Mouse (Mus musculus) urinary bladder, postnatal 25 days (tissue): ENCODE measurements around the gene Emcn.

Experiments used
- DNase-seq: peaks from one replicate; pipeline ENCODE4 v3.0.0; 2022; ENCODE audit warnings: low spot score

Gene Emcn

DNA sequence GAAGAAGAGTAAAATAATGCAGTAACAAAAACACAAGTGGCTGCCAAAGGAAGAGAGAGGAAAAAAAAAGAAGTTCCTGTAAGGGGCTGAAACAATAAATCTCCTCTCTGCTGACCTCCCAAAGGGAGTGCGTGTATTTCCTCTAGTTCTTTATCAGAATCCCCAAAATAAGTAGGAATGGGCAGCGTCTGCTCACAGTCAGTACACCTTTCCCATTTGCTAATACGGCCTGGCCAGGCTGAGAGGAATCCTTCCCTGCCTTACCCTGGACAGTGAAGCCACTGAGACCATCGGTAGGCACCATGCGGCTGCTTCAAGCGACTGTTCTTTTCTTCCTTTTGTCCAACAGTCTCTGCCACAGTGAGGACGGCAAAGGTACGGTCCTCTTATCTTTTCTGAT lies at the start of gene Emcn:
Gene Emcn (plus strand): TSS at position 130 of the 400 bp plus-strand sequence.
- DNase-seq = no peak

DNA sequence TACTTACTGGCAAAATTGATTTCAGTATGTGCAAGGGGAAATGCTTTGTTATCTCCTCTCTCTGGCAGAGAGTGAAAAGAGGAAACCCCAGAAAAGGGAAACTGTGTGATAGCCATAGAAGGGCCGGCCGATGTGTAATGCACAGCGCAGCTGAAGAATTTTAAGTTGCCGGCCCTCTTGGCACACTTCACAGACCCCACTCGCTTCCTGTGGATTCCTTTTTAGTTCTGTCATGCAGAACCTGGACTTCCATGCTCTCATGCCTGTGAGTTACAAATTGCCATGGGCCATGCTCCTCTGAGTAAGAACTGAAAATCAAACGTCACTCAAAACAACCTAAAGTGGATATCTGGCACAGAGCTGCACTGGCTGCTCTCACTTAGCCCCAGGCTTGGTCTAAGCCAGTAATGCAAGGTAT lies 47.7 kb upstream of the Emcn start:
- DNase-seq = no peak

DNA sequence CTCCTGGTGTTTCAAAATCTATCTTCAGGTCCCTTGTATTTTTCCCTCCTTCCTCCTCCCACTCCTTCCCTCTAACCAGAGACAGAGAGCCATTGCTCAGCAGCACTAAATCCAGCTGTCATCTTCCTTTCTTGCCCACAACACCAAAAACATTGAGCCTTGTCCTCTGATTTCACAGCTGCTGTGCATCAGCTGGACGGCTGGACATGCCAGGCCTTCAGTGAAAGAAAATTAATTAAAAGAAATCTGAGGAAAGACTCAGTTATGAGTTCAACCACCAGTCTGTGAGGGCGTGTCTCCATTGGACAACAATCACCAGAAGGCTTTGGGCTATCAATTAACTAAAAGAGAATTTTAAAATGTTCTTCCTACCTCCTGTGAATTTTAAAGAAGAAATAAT lies 42.6 kb upstream of the Emcn start:
- no peak for DNase-seq

DNA sequence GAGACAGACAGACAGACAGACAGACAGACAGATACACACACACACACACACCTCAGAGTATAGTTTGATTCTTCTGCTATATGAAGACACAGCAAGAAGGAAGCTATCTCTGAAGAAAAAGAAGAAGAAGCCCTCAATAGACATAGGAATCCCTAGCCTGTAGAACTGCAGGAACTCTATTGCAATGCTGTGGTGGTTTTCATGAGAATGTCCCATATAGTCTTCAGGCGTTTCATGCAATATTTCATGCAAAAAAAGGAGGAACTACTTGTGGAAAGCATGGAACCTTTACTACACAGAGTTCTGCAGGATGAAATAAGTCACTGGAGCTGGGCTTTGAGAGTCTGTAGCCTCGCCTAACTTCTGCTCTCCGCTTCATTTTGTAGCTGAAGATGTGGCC lies 40.7 kb upstream of the Emcn start:
- DNase-seq = no peak

DNA sequence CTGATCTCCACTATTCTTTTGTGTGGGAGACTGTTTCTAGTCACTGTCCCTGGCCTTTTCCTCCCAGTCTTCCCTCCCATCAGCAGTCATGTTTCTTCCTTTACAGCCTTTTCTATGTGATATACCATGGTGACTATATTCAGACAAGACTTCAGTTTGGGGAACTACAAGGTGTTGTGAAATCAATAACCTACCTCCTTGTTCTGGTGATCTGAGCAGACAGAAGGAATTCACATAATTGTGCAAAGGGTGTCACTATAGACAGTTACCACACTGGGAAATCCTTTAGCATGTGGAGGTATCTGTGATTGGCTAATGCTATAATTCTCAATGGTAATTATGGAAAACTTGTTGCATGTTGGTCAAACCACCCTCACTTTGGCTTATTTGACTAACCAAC lies 39.7 kb upstream of the Emcn start:
- no peak for DNase-seq

DNA sequence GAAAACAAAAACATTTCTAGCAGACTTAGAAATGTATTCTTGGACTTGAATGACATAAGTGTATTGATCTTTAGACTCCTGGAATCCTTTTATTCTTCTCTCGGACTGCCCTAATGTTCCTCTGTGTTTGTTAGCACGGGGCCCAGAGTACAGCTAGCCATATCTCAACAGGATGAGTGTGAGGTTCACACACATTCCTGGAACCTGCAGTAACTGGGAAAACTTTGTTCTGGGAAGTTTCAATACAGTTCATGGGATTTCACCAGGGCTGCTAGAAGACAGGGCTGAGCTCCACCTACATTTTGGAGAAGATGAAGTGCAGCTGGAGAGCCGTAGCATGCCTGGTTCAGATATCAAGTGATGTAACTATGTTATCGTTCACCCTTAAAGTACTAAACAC lies 38.1 kb upstream of the Emcn start:
- no peak for DNase-seq

DNA sequence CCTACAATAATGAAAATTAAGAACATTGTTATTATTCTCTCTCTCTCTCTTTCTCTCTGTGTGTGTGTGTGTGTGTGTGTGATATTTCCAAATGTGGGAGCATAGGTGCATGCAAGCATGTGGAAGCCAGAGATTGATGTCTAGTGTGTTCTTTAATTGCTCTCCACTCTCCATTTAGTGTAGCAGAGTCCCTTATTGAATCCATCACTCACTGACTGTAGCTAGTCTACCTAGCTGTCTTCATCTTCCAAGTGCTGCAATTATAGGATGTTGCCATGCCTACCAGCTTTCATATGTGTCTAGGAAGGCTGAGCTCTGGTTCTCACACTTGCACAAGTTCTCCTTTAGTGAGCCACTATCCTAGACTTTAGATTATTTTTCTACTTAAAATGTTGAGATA lies 30.9 kb upstream of the Emcn start:
- DNase-seq = no peak

DNA sequence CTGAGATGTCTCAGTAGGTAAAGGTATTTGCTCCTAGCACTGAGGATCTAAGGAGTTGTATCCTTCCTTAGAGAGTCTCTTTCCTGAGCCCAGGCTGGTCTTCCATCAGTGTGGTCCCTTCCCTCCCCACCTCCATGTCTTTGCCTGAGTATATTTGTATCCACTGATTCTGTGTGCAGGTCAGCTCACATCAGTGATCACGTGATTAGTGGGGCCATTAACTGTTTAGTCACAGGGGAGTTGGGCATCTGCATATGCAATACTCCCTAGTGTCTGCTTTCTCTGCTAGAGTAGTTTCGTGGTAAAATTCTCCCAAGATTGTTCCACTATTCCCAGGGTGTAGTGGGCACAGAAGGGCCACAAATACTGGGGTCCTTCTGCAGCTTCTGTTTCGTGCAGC lies 28.3 kb upstream of the Emcn start:
- DNase-seq = no peak

DNA sequence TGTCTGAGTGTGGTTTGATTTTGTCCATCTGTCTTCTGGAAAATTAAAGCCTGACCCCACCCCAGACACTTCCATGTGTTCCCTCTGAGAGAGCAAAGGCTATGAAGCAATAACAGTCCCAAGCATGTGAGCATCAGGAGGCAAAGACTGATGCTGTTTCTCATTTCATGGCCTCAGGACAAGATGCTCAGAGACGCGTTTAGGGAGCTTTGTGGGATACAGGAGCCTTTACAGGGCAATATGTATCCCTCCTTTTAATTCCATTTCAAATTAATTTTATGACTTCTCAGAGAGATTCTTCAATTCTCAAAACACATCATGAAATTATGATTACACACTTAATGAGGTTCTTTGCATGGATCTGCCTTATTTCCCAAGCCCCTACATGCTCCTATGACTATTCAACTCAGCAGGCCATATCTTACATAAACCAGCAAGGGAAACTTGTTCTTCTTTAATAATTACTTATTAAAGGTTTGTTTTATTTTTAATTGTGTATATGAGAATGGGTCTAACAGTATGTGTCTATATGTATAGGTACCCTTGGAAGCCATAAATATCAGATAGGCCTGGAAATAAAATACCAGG lies 27.0 kb upstream of the Emcn start:
- no peak for DNase-seq

DNA sequence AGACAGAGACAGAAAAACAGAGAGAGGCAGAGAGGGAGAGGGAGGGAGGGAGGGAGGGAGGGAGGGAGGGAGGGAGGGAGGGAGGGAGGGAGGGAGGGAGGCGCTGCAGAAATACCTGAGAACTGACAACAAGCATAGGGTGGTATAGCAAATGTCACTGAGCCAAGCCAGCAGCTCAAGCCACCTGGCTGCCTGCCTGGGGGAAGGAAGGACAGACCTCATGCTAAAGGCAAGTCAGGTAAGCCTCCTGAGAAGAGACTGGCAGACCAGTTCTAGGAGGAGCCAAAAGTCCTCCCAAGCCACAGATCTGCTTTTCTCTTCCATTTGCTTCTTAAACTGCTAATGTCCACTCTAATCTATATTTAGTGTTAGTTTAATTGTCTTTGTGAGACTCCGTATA lies 22.5 kb upstream of the Emcn start:
- no peak for DNase-seq

DNA sequence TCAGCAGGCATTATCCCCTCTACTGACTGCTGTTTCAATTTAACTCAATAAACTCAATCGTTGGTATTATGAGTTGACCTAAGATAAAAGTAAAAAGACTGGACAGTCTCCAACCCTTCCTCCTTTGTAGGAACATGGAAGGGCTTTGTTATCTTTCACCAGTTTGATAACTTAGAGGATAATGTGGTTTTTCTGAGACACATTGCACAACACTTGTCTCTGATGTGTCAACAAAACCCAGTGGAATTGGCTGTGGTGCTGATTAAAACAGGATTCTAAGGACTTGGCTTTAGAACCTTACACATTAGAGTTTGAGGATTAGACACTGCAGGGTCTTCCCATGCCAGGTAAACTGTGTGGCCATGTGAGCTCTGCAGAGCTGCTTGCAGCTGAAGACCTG lies 20.9 kb upstream of the Emcn start:
- no peak for DNase-seq

DNA sequence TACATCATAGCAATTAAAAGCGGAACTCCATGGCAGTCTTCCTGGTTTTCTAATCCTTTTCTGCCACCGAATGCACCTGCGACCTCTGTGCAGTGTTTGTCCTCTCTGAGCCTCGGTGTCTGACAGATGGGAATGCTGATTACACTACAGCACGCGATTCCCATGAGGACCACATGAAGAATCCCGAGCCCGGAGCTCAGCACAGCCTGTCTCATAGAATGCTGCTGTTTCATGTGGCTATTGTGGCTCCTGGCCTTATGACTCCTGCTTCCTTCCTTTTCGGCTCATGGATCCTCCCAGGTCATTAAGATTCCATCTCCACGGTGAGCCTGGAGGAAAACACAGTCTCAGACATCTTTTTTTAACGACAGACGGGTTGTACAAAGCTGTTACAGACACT lies 18.6 kb upstream of the Emcn start:
- DNase-seq = no peak

DNA sequence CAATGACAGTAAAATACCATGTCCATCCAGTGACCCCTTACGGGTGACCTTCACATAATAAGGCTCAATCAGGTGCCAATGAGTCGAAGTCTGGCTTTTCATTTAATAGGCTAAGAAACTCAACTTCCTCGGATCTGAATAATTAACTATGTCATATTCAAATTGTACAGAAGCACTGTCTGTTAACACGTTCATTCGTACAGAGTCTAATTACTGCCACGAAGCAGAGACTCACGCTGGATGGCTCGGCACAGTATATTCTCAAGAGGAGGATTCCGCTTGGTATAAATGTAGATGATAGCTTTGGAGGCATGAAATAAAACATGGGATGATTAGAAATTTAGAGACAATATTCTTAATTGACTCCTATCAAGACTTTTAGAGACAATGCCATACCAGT lies 11.0 kb upstream of the Emcn start:
- DNase-seq = no peak

DNA sequence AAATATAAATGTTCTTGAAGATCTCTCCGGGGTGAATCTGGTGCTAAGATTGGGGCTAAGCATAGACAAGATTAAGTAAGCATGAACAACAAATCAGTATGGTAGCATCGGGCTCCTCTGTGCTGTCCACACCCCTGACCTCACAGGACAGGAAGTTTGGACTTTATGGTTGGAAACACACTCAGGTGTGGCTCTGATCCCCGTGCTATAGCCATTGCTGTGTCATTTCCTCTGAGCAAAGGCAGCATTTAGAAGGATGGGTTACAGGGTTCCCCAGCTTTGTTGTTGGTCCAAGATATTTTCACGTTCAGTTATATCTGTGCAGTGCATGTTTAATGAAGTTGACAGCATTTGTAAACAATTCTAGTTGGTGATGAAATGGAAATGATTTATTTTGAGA lies 9.9 kb upstream of the Emcn start:
- DNase-seq = no peak

DNA sequence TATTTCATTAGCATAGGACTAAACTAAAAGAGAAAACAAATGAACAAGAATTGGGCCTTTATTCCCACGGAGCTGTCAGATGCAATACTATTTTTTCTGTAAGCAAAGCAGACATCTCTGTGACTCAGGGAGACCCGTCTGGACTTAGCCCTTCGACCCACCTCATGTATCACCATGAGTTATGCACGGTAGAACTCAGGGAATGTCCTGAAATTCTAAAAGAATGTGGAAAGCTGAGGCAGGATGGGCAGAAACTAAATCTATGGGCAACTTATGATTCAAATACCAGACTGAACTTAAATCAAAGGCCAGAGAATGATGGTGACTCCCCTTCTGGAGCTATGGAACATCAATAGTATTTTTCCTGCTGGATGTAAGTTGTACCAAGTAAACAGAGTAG lies 8.3 kb upstream of the Emcn start:
- no peak for DNase-seq

DNA sequence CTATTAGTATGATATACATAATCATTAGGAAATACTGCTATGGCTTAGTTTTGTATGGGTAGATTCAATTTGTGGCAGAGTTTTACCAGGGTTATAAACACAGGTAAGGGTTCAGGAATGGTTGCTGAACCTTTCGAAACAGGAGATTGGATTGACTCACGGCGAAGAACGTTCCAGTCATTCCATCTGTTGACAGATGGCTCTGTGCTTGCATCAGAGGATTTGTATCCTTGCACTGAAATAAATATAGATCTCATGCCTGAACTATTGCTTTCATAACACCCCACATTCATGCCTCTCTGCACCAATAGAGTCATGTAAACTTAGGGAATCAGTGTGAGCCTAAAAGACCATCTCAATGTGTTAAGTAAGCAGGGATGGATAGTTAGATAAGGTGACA lies 4.9 kb upstream of the Emcn start:
- DNase-seq = no peak

DNA sequence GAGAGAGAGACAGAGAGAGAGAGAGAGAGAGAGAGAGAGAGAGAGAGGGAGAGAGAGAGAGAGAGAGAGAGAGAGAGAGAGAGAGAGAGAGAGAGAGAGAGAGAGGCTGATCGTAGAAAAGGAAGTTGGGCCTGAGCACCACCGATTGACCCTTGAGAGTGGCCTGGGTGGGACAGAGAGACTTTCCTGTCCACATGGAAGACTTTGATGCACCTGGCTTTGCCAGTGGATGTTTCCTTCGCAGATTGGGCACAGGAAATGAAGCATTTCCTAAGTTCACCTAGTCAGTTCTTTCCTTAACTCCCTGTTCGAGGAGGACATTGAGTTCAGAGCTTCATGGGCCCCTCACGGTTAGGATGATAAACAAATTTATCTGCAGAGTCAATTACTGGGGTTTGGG lies 2.6 kb downstream of the Emcn start:
- DNase-seq = no peak

DNA sequence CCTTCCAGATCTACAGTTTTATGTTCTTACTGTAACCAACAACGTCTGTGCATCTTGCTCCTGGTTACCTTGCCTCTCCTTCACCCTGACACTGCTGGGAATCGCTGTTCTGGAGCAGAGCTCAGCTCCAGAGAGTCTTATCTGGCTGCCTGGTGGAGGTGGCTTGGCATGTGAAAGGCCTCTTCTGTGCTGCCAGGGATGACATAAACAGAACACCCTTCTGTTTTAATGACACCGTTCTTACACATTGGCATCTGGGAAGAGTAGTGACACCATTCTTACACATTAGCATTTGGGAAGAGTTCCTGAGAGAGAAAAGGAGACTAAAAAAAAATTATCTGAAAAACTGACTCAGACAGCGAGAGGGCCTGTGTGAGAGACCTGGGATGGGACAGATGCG lies 11.0 kb downstream of the Emcn start:
- no peak for DNase-seq

DNA sequence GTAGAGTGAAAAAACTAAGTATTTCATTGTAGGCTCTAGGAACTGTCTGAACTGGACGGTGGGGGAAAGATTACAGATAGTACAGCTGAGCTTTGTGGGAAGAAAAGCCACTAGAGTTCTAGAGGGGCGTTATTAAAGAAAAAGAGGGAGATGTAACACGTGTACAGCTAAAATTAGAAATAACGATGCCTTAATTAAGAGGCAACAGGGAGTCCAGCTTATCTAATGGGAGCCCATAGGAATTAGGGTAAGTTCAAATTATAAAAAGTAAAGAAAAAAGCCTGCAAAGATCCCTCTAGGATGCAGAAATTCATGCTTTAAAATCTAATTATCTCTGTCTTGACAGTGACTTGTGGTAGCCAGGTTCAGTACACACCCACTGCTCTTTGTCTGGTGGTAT lies 15.8 kb downstream of the Emcn start:
- DNase-seq = no peak

DNA sequence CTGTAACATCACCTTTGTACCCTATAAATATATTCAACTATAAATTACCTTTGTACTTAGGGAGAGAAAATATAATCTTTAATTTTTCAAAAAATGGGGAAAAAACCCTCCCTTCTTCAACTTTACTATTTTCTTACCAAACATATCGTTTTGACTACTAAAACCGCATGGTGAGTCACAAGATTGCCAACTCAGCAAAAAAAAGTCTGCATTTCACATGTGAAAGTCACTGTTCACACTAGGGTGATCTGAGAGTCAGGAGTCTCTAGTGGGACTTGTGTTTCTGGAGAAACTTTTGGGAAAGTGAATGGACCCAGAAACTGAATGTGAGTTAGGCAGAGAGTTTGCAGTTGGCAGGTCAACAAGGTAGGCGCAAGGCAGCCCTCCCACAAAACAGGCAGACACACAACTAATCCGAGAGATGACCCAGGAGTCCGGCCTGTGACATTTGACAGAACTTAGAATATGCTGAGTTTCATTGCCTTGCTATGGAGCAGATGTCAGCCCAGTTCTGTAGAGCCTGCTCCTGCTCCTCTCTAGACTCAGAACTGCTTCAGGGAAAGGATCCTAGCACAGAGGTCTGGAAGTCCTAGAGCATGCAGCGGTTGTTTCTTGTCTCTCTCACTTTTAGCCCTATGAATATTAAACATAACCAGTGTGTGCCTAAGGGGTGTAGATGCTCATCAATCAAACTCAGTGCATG lies 26.4 kb downstream of the Emcn start:
- DNase-seq = no peak

DNA sequence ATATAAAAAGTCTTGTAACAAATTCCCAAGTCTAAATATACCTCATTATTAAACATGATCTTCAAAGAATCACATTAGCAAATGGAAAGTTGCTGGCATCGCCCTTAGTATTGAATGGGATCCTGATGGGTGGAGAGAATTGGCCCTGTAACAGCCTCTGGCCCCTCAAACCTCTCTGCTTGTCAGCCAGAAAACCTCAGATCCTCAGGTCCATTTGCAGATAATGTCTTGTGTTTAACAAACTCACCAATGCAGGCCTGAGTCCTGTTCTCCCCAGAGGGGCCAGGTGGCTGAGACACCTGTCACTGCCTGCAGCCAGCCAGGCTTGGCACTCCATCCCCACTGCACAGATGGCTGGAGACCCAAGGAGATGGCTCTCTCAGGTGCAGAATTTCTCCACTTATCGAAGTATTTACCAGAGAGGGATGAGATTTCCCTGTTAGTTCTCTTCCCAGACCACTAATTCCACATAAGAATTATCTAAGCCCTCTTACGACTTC lies 27.0 kb downstream of the Emcn start:
- DNase-seq = no peak

DNA sequence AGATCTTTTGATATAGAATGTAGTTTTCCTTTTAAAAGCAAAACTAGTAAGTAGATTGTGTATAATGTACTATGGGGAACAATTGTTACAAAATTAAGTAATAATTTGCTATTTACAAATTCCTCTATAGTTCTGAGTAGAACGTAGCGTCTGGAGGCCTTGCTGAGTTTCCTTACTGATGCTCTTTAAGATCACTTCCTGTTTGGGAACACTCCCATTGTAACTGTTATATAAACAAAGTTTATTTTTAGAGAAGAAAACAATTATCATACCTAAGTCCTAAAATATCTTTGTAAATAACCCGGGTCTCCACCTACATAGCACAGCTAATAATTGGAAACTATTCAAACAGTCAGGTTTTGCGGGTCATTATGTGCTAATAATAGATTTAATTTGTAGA lies 32.0 kb downstream of the Emcn start:
- DNase-seq = no peak

DNA sequence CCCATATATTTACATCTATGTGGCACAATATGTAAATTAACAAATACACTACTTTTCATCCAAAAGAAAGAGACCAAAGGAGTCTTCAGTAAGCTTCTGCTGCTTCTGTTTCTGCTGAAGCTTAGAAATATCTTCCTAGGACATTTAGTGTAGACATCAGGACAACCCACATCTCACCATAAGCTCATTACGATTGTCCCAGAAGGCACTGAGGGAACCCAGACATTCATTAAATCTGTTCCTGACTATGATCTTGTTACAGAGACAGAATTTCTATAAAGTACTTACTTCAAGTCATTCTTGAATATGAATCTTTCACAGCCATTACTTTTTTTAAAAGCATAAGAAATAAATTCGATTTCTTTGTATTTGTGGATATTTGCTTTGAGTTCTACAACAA lies 41.4 kb downstream of the Emcn start:
- no peak for DNase-seq

DNA sequence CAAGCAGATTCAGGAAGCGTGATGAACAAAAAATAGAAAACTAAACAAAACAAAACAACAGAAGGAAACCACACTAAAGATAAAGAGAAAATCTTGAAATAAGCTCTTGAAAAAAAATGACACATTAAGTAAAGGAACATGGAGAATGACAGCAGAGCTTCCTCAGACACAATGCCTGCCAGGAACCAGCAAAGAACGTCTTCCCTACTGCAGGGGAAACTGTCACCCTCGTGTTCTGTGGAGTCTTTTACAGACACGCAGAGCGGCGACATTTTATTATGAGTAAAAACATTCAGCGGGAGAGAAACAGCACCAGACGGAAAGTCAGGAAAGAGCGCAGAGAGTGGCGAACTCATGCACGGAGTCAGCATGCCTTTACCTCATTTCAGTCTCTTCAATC lies 54.7 kb downstream of the Emcn start:
- DNase-seq = no peak
